Mouse (Mus musculus) cerebellum, postnatal 25 days (tissue): ENCODE measurements around the gene Wdr44.
A peak's percentile ranks its signal among the peaks of the same experiment; 100 is the strongest.
"Not testable (repeated sequence)": the region's sequence is repeated elsewhere in the genome, so short reads cannot be mapped to it uniquely, and the experiment has no call there.

Experiments used
- DNase-seq, 2 experiments: peaks; one replicate each; pipeline ENCODE4 v3.0.0; 2021; ENCODE audit warnings: mixed read lengths in 2 of 2

Gene Wdr44

GRCm38 (mm10) chrX:23692722-23693442 is at the start of gene Wdr44:
Gene Wdr44 (plus strand): TSS chrX:23693051.
- peak; percentile 93 to 95 for DNase-seq

GRCm38 (mm10) chrX:23648371-23648770 is 44.5 kb upstream of the Wdr44 start:
- DNase-seq: no peak

GRCm38 (mm10) chrX:23662216-23662615 is 30.6 kb upstream of the Wdr44 start:
- DNase-seq: no peak

- no peak for DNase-seq
These were observed 19.7 kb upstream of the Wdr44 start for GRCm38 (mm10) chrX:23673193-23673592.

GRCm38 (mm10) chrX:23675450-23675849 is 17.4 kb upstream of the Wdr44 start:
- DNase-seq: no peak

- DNase-seq: no peak
These were observed 16.3 kb upstream of the Wdr44 start for GRCm38 (mm10) chrX:23676583-23676982.

- DNase-seq: no peak
These were observed 15.3 kb upstream of the Wdr44 start for GRCm38 (mm10) chrX:23677511-23677910.

GRCm38 (mm10) chrX:23692336-23692721 is 522 bp upstream of the Wdr44 start:
- DNase-seq: no peak

- no peak for DNase-seq
These were observed 871 bp downstream of the Wdr44 start for GRCm38 (mm10) chrX:23693443-23694400.

- DNase-seq: no peak
These were observed 1.7 kb downstream of the Wdr44 start for GRCm38 (mm10) chrX:23694588-23694987.

GRCm38 (mm10) chrX:23695109-23695508 is 2.3 kb downstream of the Wdr44 start:
- no peak for DNase-seq

GRCm38 (mm10) chrX:23697346-23697745 is 4.5 kb downstream of the Wdr44 start:
- DNase-seq: no peak

GRCm38 (mm10) chrX:23699023-23699422 is 6.2 kb downstream of the Wdr44 start:
- DNase-seq: no peak

GRCm38 (mm10) chrX:23717247-23717646 is 24.4 kb downstream of the Wdr44 start:
- no peak for DNase-seq

GRCm38 (mm10) chrX:23727463-23727862 is 34.6 kb downstream of the Wdr44 start:
- DNase-seq: no peak

- no peak for DNase-seq
These were observed 61.8 kb downstream of the Wdr44 start for GRCm38 (mm10) chrX:23754671-23755070.

- no peak for DNase-seq
These were observed 75.0 kb downstream of the Wdr44 start for GRCm38 (mm10) chrX:23767849-23768248.

- DNase-seq: no peak
These were observed 114.3 kb downstream of the Wdr44 start for GRCm38 (mm10) chrX:23807125-23807524.

GRCm38 (mm10) chrX:23810365-23810764 is 117.5 kb downstream of the Wdr44 start:
- no peak for DNase-seq

- not testable (repeated sequence) for DNase-seq
These were observed 120.4 kb downstream of the Wdr44 start for GRCm38 (mm10) chrX:23813287-23813686.

- not testable (repeated sequence) for DNase-seq
These were observed 130.0 kb downstream of the Wdr44 start for GRCm38 (mm10) chrX:23822885-23823284.

GRCm38 (mm10) chrX:23823398-23824023 is 130.7 kb downstream of the Wdr44 start:
- DNase-seq: peak in 1 of 2 experiments; percentile 3

GRCm38 (mm10) chrX:23833784-23834183 is 140.9 kb downstream of the Wdr44 start:
- not testable (repeated sequence) for DNase-seq
